Mouse (Mus musculus) intestine, postnatal 0 days (tissue): ENCODE results near the gene Arl6ip5. TPM values are rescaled to one million over a fixed set of nuclear protein-coding genes. Genes with fewer than 3 reads are reported as not detected.

Experiments
- ATAC-seq: fragments of 200-750 bp; cut with Nextera tagmentation; 2 replicates; pipeline ENCODE4 v1.8.0; 2017; ENCODE audit warnings: mild to moderate bottlenecking, moderate TSS enrichment, moderate library complexity
- H3K27ac ChIP-seq: fragments of 300-500 bp; sonication (generic); 2 replicates; pipeline ENCODE4 v1.5.1; 2014; ENCODE audit warnings: mild to moderate bottlenecking, low read depth, low read length, moderate library complexity
- H3K27me3 ChIP-seq: fragments of 300-500 bp; sonication (generic); replicated peaks from 2 replicates; pipeline ENCODE4 v1.6.1; 2014; ENCODE audit warnings: low read length, mixed read lengths; ENCODE audit not compliant: control insufficient read depth, insufficient read depth
- H3K36me3 ChIP-seq: fragments of 300-500 bp; sonication (generic); 2 replicates; pipeline ENCODE4 v1.6.1; 2014; ENCODE audit warnings: mild to moderate bottlenecking, moderate library complexity; ENCODE audit not compliant: control insufficient read depth, insufficient read depth
- H3K4me1 ChIP-seq: fragments of 300-500 bp; sonication (generic); replicated peaks from 2 replicates; pipeline ENCODE4 v1.6.1; 2014; ENCODE audit warnings: antibody characterized with exemption, low read length, mixed read lengths; ENCODE audit not compliant: control insufficient read depth, insufficient read depth
- H3K4me2 ChIP-seq: fragments of 300-500 bp; sonication (generic); replicated peaks from 2 replicates; pipeline ENCODE4 v1.6.1; 2014; ENCODE audit warnings: low read depth, mild to moderate bottlenecking, moderate library complexity
- H3K4me3 ChIP-seq: fragments of 300-500 bp; sonication (generic); 2 replicates; pipeline ENCODE4 v1.5.1; 2014; ENCODE audit warnings: low read depth, low read length
- H3K9ac ChIP-seq: fragments of 300-500 bp; sonication (generic); 2 replicates; pipeline ENCODE4 v1.6.1; 2014; ENCODE audit warnings: mild to moderate bottlenecking, low read depth, low read length
- H3K9me3 ChIP-seq: fragments of 300-500 bp; sonication (generic); 2 replicates; pipeline ENCODE4 v1.6.1; 2016; ENCODE audit warnings: mixed run types; ENCODE audit not compliant: control insufficient read depth
- CTCF ChIP-seq: sonication (generic); IDR thresholded peaks from 2 replicates; pipeline ENCODE4 v1.5.1; 2016; ENCODE audit warnings: low read depth, mild to moderate bottlenecking, control low read depth, antibody characterized with exemption, moderate library complexity
- WGBS: fragments of 180-500 bp; shearing (Covaris S2); extraction: QIAGEN DNeasy Blood & Tissue Kit; methylation state at CpG from one replicate; pipeline ENCODE4 v1.1.7; 2014; 5-methylcytosine and 5-hydroxymethylcytosine counted together
- polyA plus RNA-seq: library from polyadenylated mRNA; unstranded; fragments of >200 nt; fragmentation: Nextera tagmentation; extraction: Ambion mirVana; gene quantifications from 2 replicates; pipeline ENCODE4 v1.2.1, GENCODE M21; 2015

The Arl6ip5 gene
- polyA plus RNA-seq, 1 experiment from 2014 or later = 73.4 TPM

GRCm38 (mm10) chr6:97227067-97227847, 16.8 kb downstream of the Arl6ip5 start:
- Histone ChIP-seq H3K4me2 (no peak overlapping the region), H3K36me3 (peaks cover 32% of the 10 kb centered on the region), H3K9ac (no peak overlapping the region), H3K9me3 (no peaks in the 10 kb centered on the region), H3K27me3 (no peaks in the 10 kb centered on the region), H3K27ac (no peak overlapping the region), H3K4me1 (no peaks in the 10 kb centered on the region; the same call in 1 of the 2 replicates), H3K4me3 (no peak overlapping the region)
- WGBS = 96% methylated on average over 9 of the region's 9 CpGs
- ATAC-seq = no peak
- TF ChIP-seq CTCF = no peak

- no peak overlapping the region for H3K4me3 ChIP-seq
- H3K4me1 ChIP-seq = no peaks in the 10 kb centered on the region
- WGBS = 77% methylated on average over 7 of the region's 7 CpGs
- no peaks in the 10 kb centered on the region for H3K27me3 ChIP-seq
- no peak overlapping the region for H3K9ac ChIP-seq
- H3K27ac ChIP-seq = no peak overlapping the region
- peaks cover 29% of the 10 kb centered on the region for H3K36me3 ChIP-seq
- no peak for TF ChIP-seq CTCF
- no peak for ATAC-seq
- H3K9me3 ChIP-seq = 0 out of 2 replicates have a peak, but pooled peaks cover 3% of the 10 kb centered on the region
- no peak overlapping the region for H3K4me2 ChIP-seq
Measured at GRCm38 (mm10) chr6:97234911-97235668, 24.6 kb downstream of the Arl6ip5 start.

- Histone ChIP-seq H3K9me3 (0 out of 2 replicates have a peak, but pooled peaks cover 3% of the 10 kb centered on the region), H3K27ac (no peak overlapping the region), H3K4me2 (no peak overlapping the region), H3K4me3 (no peak overlapping the region), H3K27me3 (no peaks in the 10 kb centered on the region), H3K4me1 (no peaks in the 10 kb centered on the region), H3K36me3 (peaks cover 21% of the 10 kb centered on the region), H3K9ac (no peak overlapping the region)
- no peak for ATAC-seq
- WGBS = 89% methylated on average over 5 of the region's 5 CpGs
- TF ChIP-seq CTCF = no peak
Measured at GRCm38 (mm10) chr6:97236088-97236487, 25.6 kb downstream of the Arl6ip5 start.

GRCm38 (mm10) chr6:97239360-97239759, 28.9 kb downstream of the Arl6ip5 start:
- H3K36me3 ChIP-seq = no peaks in the 10 kb centered on the region

GRCm38 (mm10) chr6:97240092-97240491, 29.6 kb downstream of the Arl6ip5 start:
- Histone ChIP-seq H3K27ac (no peak overlapping the region), H3K4me2 (no peak overlapping the region), H3K9ac (no peak overlapping the region), H3K27me3 (no peaks in the 10 kb centered on the region), H3K4me1 (no peaks in the 10 kb centered on the region), H3K4me3 (no peak overlapping the region), H3K36me3 (no peaks in the 10 kb centered on the region), H3K9me3 (0 out of 2 replicates have a peak, but pooled peaks cover 3% of the 10 kb centered on the region)
- no peak for ATAC-seq
- WGBS = 91% methylated on average over 5 of the region's 5 CpGs
- no peak for TF ChIP-seq CTCF

More at GRCm38 (mm10) chr6:97239360-97239759, 28.9 kb downstream of the Arl6ip5 start:
- Histone ChIP-seq H3K9ac (no peak overlapping the region), H3K27me3 (no peaks in the 10 kb centered on the region), H3K4me3 (no peak overlapping the region), H3K9me3 (0 out of 2 replicates have a peak, but pooled peaks cover 3% of the 10 kb centered on the region), H3K4me1 (no peaks in the 10 kb centered on the region), H3K4me2 (no peak overlapping the region), H3K27ac (no peak overlapping the region)
- 94% methylated on average over 6 of the region's 6 CpGs for WGBS
- ATAC-seq = no peak
- no peak; the same call in 1 of the 2 replicates for TF ChIP-seq CTCF

- Histone ChIP-seq H3K4me3 (no peak overlapping the region), H3K9ac (no peak overlapping the region), H3K36me3 (no peaks in the 10 kb centered on the region), H3K9me3 (0 out of 2 replicates have a peak, but pooled peaks cover 3% of the 10 kb centered on the region), H3K4me2 (no peak overlapping the region), H3K27ac (no peak overlapping the region), H3K4me1 (no peaks in the 10 kb centered on the region), H3K27me3 (no peaks in the 10 kb centered on the region)
- ATAC-seq = peak; percentile 80
- WGBS = 68% methylated on average over 4 of the region's 4 CpGs
- no peak for TF ChIP-seq CTCF
Measured at GRCm38 (mm10) chr6:97242522-97242921, 32.0 kb downstream of the Arl6ip5 start.
